Mouse (Mus musculus) mesoderm, embryonic 11.5 days (tissue): Measurements from ENCODE around the gene Elk3.

Experiments
- DNase-seq: peaks from one replicate; pipeline ENCODE4 v3.0.0-alpha.2; 2012; ENCODE audit warnings: low read depth, low spot score

Elk3 gene

GRCm38 (mm10) chr10:93332261-93332809 lies 21.4 kb upstream of the Elk3 start:
- no peak for DNase-seq

DNA sequence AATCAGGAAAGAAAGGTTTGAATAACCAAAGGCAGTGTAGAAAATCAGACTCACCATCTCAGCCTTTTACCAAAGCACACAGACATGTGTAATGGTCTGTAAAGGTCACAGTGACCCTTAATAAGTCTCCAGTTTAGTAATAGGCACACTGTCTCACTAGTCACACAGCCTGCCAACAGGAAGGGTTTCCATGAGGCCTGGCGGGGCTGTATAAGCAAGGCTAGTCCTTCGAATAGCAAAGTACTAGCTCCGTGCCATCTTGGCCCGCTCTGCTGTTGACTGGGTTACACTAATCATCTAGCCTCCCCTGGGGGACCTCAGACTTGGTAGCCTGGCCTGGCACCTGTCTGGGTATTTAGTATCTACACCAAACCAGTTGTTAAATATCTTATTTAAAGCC lies 20.6 kb upstream of the Elk3 start:
- DNase-seq, result no peak

DNA sequence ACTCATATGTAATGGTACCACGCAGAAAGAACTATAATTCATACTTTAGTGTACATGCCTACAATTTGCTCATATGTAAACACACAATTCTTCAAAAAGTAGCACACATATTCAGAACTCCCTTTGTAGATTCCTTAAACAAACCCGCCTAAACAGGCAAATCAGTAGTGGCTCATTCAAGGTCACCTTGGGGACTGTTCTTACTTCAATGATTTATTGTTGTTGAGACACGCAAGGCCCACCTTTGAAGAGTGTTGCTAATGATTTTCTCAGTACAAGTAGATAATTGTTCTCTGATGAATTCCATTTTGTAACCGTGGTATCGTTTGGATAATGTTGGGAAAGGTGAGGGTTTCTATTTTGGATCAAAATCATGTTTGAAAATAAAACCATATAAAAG lies 17.4 kb upstream of the Elk3 start:
- DNase-seq, result no peak

DNA sequence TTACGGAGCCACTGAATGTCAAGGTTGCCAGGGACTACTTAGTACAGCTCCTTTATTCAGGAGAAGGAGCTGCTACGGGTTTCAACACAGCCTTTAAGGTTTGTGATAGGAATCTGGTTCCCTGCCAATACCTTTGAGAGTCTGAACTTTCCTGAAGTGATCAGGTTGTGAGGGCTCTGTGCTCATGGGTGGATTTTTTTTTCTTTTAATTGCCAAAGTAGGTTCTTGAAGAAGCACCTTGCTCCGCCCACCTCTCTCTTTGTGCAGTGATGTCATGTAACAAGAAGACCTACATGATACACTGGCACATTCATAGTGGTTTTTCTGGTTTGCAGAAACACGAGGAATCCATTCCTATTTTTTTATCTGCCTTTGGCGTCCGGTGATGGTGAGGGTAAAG lies 16.3 kb upstream of the Elk3 start:
- no peak for DNase-seq

- no peak for DNase-seq
Observed at GRCm38 (mm10) chr10:93326741-93327100, 15.8 kb upstream of the Elk3 start.

DNA sequence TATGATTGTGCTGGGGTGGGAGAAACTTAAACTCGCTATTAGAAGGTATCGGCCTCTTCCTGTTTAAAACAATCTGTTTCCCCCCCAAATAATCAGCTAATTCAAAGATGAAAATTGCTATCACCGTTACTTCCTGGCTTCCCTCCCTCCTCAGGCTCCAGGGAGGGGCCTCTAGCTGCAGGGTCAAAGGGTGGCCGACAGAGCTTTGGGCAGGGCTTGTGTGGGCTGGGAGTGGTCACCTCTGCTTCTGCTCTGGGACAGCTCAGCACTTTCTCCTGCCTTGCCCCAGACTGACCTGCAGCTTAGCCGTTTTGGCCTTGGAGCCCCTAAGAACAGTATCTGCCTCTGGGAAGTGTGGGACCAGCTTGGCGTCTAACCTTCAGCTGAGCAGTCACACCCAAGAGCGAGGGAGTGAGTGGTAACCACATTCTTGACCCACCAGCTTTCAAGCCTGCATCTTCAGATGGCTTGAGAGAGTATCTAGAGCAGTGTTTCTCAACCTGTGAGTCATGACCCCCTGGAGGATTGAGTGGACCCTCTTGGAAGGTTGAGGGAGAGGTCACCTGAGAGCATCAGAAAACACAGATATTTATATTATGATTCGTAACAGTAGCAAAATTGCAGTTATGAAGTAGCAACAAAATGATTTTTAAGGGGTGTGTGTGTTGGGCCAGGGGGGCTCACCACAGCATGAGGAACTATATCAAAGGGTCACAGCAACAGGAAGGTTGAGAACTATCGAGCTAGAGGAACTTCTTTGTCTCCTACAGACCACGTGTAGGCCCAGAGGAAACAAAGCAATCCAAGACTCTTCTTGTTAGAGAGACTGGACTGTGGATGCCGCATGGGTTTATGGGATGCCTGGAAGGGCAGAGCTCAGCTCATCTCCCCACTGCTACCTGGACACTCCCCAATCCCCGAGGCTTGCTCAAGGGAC lies 15.1 kb upstream of the Elk3 start:
- no peak for DNase-seq

DNA sequence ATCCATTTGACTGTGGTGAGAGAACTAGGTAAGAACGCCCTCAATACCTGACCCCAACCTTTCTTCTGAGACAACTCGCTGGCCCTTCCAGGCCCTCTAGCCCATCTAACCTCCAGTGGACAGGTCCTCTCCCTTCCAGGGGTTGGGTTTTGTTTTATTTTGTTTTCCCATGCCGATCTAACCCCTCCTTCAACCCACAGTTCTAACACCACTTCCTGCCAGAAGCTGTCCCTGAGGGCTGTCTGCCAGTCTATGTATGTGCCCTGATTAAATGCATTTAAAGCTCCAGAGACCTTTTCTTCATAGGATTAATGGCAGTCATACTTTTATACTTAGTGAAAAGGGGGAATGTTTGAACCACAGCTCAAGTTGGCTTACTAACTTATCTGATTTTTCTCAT lies 14.4 kb upstream of the Elk3 start:
- DNase-seq, result no peak

DNA sequence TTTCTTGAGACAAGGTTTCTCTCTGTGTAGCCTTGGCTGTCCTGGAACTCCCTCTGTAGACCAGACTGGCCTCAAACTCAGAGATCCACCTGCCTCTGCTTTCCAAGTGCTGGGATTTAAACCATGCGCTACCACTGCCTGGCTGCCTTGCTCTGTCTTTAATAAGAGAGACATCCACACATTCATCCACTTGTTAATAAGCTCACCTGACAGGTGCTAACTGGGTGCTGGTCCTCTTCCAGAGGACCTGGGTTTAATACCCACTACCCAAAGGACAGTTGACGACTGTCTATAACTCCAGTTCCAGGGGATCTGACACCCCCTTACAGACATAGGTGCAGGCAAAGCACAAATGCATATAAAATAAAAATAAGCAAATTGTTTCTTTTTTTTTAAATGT lies 13.5 kb upstream of the Elk3 start:
- DNase-seq, result no peak

DNA sequence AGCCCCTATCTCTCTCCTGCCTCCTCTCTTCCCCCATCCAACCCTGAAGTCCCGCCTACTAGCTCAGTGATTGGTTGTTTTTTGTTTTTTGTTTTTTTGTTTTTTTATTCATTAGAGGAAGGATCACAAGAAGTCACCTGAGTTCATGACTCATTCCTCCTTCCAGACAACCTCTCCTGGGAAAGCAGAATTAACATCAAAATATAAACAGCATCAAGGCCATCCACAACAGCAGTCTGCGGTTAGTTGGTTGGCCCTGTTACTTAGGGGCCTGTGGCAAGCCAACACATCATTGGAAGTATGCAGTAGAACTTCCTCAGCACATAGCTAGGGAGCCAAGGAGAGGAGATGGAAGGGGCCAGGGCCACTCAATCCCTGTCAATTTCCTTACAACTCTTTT lies 12.7 kb upstream of the Elk3 start:
- no peak for DNase-seq

DNA sequence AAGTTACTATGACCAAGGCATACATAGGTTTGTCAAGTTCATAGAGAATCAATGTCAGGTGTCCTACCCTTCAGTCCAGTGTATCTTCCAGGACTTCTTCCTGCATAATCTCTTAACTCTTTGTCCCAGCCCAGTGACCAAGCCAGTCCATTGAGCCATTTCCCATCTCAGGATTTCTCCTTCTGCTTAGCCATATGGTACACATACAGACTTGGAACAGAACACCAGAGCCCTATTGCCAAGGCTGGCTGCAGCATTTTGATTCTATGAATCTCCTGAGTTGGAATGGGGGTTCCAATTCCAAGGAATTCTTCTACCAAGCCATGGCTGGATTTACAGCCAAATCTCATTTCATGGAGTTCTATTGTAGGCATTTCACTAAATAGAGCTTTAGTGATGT lies 10.8 kb upstream of the Elk3 start:
- DNase-seq, result no peak

DNA sequence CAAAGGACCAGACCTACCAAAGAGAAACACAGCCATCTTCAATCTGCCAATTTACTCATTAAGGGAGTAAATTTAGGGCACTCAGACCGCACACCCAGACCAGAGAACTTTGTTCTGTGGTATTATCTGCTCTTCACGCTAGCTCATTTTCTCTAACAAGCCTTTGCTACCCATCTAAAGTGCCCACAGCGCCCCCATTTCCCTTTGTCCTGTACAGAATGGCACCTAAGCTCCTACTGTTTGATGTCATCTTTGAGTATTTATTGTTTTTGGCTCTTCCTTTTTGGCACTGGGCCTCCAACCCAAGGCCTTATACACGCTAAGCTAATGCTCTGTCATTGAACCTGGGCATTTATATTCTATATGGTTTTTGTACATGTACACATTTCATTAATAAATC lies 9.2 kb upstream of the Elk3 start:
- no peak for DNase-seq

DNA sequence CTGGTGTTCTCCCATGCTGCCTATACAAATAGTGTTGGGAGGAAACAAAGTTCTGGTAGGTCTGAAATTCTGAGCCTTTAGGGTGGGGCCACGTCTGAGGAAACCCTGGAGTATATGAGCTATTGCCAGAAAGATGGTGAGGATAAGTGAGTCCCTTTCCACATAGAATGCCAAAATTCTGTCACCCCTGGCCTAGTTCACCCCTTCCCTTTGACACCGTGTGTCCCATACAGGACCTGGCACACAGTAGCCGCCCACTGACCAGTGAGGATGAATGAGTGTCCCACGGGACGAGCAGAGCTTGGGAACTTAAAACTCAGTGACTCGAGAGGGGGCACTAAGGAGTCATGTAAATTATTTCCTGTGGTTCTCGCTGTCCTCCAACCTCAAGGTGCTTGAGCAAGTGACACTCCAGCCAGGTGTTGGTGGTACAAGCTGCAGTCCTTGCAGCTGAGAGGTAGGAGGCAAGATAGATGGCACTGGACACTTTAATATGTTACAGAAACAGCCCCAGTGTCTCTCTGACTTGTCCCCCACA lies 8.7 kb upstream of the Elk3 start:
- no peak for DNase-seq

GRCm38 (mm10) chr10:93316909-93317308 lies 6.0 kb upstream of the Elk3 start:
- DNase-seq, result no peak

DNA sequence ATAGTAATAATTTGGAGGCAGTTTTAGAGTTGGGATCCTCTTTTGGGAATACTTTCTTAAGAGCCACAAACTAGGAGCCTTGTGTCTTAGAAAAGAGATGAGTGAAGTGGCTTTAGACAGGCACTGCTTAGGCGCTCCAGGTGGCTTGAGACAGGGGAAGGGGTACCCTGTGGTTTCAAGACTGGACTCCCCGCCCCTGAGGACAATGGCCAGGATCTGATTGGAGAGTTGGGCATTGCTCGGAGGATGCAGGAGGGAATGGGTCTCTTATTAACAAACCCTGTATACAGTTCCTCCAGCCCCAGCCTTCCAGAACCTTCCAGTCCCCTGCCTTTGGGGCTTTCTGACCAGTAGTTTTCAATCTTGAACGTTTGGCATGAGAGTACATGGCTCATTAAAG lies 641 bp upstream of the Elk3 start:
- no peak for DNase-seq

DNA sequence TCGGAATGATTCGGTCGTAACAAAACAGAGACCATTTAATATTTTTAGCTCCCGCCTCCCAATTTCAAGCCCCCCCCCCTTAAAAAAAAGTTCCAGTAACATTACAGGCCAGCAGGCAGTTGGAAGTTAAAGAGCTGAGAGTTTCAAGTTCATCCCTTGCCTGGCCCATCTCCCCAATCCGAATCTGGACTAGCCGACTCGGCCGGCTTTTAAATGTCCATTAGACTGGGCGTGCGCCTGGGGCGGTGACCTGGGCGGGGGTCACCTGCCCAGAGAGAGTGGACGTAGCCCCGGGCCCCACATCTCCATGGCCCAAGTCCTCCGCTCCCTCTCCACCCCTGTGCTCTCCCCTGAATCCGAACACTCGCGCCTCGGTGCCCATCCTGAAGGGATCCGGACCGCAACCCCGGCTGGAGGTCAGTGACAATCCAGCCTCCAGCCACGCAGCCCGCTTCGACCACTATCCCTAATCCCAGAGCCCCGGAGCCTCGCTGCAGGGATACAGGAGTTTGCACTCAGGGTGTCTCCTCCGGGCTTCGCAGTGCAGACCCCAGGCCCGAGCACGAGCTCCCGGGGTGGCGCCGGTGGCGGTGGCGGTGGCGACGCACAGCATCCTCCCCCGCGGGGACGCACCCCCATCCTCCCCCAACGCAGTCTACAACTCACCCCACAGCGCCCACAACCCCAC lies 857 bp downstream of the Elk3 start:
- DNase-seq, result no peak

DNA sequence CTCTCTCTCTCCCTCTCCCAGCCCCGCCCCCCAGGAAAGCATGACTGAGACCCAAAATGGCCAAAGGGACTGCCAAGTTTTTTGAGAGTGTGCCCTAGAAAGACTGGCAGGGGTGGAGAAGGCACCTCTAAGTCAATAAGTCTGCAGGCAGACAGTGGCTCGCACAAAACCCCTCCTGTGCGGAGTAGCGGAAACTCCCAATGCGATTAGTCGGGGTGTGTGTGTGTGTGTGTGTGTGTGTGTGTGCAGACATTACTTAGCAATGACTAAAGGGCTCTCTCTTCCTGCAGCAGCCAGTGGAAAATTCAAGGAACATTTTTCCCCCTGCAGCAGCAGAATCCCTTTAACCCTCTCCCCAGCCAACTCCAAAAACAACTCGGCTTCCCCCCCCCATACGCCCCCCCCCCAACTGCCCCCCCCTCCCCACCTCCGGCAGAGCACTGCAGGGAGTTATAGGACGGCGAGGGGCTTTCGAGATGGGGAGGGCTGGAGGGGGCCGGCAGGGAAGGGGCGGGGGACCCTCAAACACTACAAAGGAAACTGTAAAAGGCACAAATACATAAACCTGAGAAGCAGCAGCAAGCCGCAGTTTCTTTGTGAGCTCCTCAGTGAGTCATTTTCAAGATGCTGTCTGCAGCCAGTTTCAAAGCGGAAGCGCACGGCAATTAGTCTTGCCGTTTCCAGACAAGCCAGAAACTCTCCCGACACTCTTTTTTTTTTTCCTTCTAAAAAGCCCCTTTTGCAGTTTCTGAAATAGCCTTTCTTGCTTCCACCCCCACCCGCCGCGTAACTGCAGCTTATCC lies 1.6 kb downstream of the Elk3 start:
- DNase-seq, result peak; percentile 76

DNA sequence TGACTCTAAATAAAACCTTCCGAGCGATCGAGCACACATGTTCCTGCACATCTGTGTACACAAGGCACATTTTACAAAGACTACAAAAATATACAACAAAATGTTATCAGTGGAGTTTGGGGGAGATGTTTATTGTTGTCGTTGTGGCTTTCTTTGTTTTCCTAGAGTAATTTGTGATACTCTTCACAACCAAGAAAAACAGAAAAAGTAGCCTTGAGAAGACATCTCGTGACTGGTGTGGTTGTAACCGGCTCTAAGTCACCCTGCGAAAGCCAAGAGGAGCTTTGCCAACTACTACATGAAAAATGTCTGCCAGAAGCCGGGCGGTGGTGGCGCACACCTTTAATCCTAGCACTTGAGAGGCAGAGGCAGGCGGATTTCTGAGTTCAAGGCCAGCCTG lies 4.6 kb downstream of the Elk3 start:
- no peak for DNase-seq

- no peak for DNase-seq
Observed at GRCm38 (mm10) chr10:93305946-93306345, 5.0 kb downstream of the Elk3 start.

- no peak for DNase-seq
Observed at GRCm38 (mm10) chr10:93303231-93303630, 7.7 kb downstream of the Elk3 start.

GRCm38 (mm10) chr10:93301831-93302230 lies 9.1 kb downstream of the Elk3 start:
- no peak for DNase-seq

DNA sequence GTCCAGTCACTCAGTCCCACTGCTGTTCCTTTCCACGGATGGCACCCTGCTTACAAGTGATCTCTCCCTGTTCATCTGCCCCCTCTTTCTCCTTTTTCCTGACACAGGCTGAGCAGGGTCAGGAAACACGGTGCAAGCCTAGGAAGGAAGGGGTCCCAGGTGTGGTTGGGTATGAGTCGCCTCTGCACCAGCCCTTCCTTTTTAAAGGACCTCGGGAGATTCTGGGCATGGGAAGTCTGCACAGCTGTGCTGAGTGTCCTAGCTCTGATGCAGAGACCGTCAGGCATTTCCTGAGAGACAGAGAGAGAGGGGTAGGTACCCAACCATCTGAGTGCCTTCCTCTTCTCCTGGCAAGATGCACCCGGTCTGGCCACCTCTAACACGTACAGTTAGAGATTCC lies 12.7 kb downstream of the Elk3 start:
- no peak for DNase-seq

GRCm38 (mm10) chr10:93297774-93298173 lies 13.2 kb downstream of the Elk3 start:
- no peak for DNase-seq
